Mouse (Mus musculus) Patski (cell line): ENCODE results near the gene Fchsd2. TPM values are rescaled to one million over a fixed set of nuclear protein-coding genes. Genes with fewer than 3 reads are reported as not detected.
A peak's percentile ranks its signal among the peaks of the same experiment; 100 is the strongest.

Source experiments
- ATAC-seq: fragments of 100-300 bp; one replicate; pipeline ENCODE4 v1.8.0; 2021
- CTCF ChIA-PET: fragments of 350-600 bp; sonication (Branson Sonifier 250); formaldehyde crosslinking; loops from one replicate; lab custom pipeline; 2022; ENCODE audit warnings: inconsistent platforms; lab: Charles Lee
- POLR2A ChIA-PET: fragments of 350-600 bp; sonication (Branson Sonifier 250); formaldehyde crosslinking; loops from one replicate; lab custom pipeline; 2022; ENCODE audit warnings: antibody characterized with exemption, inconsistent platforms; lab: Charles Lee
- DNase-seq: peaks from one replicate; pipeline ENCODE4 v3.0.0-alpha.2; 2011; ENCODE audit warnings: low read depth, low spot score
- H3K27me3 ChIP-seq: fragments of 371-371 bp; one replicate; pipeline ENCODE4 v1.5.1; 2021
- CTCF ChIP-seq: fragments of 100-300 bp; IDR thresholded peaks from one replicate; pipeline ENCODE4 v1.5.1; 2021
- in situ Hi-C: fragments of 300-500 bp; cut with MboI; formaldehyde crosslinking; loops from 3 replicates; pipeline ENCODE4 v1.11.1; 2018; ENCODE audit warnings: low pct_unique_long_range_greater_than_20kb, mixed read lengths
- polyA plus RNA-seq: library from polyadenylated mRNA; unstranded; gene quantifications from one replicate; pipeline ENCODE4 v1.2.3, GENCODE M21; 2021

Fchsd2 gene
- polyA plus RNA-seq, 1 experiment from 2014 or later, result 14.0 TPM

DNA sequence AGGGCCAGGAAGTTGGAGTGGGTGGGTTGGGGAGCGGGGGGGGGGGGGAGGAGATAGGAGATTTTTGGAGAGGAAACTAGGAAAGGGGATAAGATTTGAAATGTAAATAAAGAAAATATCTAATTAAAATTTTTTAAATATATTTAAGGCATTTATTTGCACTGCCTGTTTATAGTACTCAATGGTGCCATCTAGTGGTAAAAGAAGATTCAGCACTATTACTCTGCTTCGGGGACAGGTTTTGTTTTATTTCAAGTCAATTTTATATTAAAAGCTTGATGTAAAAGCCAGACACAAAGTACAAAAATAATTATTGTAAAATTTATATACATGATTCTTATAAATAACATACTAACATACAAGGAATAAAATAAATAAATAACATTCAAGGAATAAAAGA is 138.8 kb downstream of the Fchsd2 start:
- ATAC-seq (no peak), DNase-seq (no peak)
- in situ Hi-C loops, result loop anchor here (5.0 kb wide), 2 partner anchors 114 to 164 kb away; no protein-coding TSS in a partner anchor
- H3K27me3 ChIP-seq, result no peaks in the 10 kb centered on the region
- ChIA-PET POLR2A (no interaction called here), CTCF (interaction anchor here (1.0 to 2.1 kb wide), 10 partner anchors 10 to 170 kb away, joined by 3 to 10 read pairs (median 4); no protein-coding TSS in a partner anchor)
- TF ChIP-seq CTCF, result peak; percentile 47

DNA sequence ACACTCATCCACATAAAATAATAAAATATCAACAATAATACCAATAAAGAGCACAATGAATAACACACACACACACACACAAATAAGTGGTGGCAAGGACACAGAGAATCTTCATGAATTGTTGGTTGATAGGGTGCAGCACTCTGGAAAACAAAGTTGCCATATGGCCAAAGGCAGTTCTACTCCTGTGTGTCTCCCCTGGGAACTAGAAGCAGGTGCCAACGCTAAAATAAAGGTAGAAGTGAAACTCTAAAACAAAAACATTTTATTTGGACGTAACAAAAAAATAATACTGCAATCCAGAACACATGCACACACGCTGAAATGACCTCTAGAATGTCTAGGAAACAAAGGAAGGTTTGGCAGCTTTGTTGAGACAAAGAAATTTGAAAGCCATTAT is 140.1 kb downstream of the Fchsd2 start:
- ChIA-PET POLR2A (no interaction called here), CTCF (interaction anchor here (0.6 kb wide), 1 partner anchor 32 kb away, joined by 3 read pairs; no protein-coding TSS in a partner anchor)
- no peak for TF ChIP-seq CTCF
- H3K27me3 ChIP-seq, result no peaks in the 10 kb centered on the region
- DNase-seq (no peak), ATAC-seq (no peak)
- in situ Hi-C loops, result loop anchor here (5.0 kb wide), 2 partner anchors 115 to 165 kb away; no protein-coding TSS in a partner anchor

DNA sequence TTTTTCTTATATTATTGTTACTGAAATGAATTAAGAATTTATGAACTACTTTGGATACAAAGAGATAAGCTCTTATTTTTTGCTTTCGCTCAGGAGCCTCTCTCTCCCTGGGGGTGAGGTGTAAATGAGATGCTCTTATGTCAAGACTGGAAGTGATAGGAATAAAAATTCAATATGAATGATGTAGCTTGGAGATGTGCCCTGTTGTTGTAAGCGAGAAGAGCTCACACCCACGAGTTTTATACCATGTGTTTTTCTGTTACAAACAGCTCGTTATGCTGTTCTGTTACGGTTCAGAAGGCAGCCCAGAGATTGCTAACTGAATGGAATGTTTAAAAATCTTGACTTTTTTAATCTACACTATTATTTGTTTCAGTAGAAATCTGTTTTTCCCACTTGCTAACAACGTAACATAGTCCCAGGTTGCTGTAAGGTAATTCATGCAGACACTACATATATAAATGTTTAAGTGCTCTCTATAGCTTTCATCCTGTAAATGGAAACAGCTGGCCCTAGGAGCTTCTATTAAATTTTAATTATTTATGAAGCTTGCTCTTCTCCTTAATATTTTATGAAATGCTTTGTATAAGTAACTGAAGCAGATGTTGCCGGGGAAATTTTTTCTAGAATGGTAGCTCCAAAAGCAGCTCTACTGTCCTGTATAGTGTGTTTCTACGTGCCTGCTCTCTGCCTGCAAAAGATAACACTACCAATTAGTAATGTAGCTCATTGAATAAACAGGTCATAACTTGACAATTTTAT is 144.2 kb downstream of the Fchsd2 start:
- ATAC-seq (no peak), DNase-seq (no peak)
- ChIA-PET POLR2A (no interaction called here), CTCF (interaction anchor here (1.3 to 1.7 kb wide), 4 partner anchors 9 to 293 kb away, joined by 3 to 10 read pairs (median 4); no protein-coding TSS in a partner anchor)
- no peaks in the 10 kb centered on the region for H3K27me3 ChIP-seq
- TF ChIP-seq CTCF, result no peak
- in situ Hi-C loops, result no loop called here

DNA sequence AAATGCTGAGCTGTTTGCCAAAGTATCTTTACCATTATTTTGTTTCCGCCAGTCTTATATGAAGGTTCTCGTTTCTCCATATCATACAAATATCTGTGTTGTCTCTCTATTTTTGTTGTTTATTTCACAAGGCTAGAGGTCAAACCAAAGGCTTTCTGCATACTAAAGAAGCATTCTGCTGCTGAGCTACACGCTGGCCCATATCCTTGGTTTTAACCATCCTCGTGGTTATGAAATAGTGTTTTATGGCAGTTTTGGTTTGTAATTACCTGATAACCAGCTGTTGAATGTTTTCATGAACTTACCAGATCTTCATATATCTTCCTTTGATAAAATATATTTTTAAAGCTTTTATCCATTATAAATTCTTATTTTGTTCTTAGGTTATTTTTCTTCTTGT is 156.1 kb downstream of the Fchsd2 start:
- ChIA-PET CTCF (interaction anchor here (1.1 kb wide), 1 partner anchor 17 kb away, joined by 3 read pairs; no protein-coding TSS in a partner anchor), POLR2A (no interaction called here)
- ATAC-seq (no peak), DNase-seq (no peak)
- in situ Hi-C loops, result no loop called here
- no peaks in the 10 kb centered on the region for H3K27me3 ChIP-seq
- TF ChIP-seq CTCF, result no peak

GRCm38 (mm10) chr7:101249173-101249572 is 156.5 kb downstream of the Fchsd2 start:
- DNase-seq (no peak), ATAC-seq (no peak)
- TF ChIP-seq CTCF, result no peak
- no peaks in the 10 kb centered on the region for H3K27me3 ChIP-seq
- CTCF ChIA-PET, result interaction anchor here (0.8 to 1.1 kb wide), 2 partner anchors 18 to 61 kb away, joined by 3 read pairs; no protein-coding TSS in a partner anchor
- POLR2A ChIA-PET, result no interaction called here
- in situ Hi-C loops, result no loop called here

DNA sequence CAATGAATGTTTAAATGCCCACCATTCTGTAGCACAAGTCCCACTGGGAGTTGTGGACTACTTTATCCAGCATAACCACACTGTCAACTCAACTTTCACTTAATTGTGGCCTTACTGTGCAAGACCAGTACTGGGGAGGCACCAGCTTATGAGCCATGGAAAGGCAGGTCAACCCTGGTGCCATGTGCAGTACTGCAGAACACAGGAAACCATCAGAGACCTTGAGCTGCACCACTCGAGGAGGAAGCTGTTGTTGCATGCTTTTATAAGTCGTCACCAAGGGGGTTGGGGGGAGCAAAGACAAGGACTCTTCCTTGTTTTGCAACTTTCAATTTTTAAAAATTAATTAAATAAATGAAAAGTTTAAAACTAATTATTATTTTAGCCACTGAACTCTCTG is 160.4 kb downstream of the Fchsd2 start:
- ATAC-seq (no peak), DNase-seq (no peak)
- POLR2A ChIA-PET, result no interaction called here
- CTCF ChIA-PET, result no interaction called here
- TF ChIP-seq CTCF, result no peak
- in situ Hi-C loops, result no loop called here
- H3K27me3 ChIP-seq, result no peaks in the 10 kb centered on the region

- TF ChIP-seq CTCF, result no peak
- ChIA-PET CTCF (interaction anchor here (1.6 kb wide), 1 partner anchor 197 kb away, joined by 4 read pairs; no protein-coding TSS in a partner anchor), POLR2A (interaction anchor here (0.6 kb wide), 2 partner anchors 24 to 237 kb away, joined by 3 to 5 read pairs; no protein-coding TSS in a partner anchor)
- in situ Hi-C loops, result no loop called here
- no peaks in the 10 kb centered on the region for H3K27me3 ChIP-seq
- no peak for DNase-seq
- no peak for ATAC-seq
These were observed 165.8 kb downstream of the Fchsd2 start for GRCm38 (mm10) chr7:101258482-101258881.

- in situ Hi-C loops, result no loop called here
- CTCF ChIA-PET, result interaction anchor here (1.4 kb wide), 1 partner anchor 10 kb away, joined by 3 read pairs; no protein-coding TSS in a partner anchor
- no peak for DNase-seq
- no peak for TF ChIP-seq CTCF
- no peak for ATAC-seq
- H3K27me3 ChIP-seq, result no peaks in the 10 kb centered on the region
- POLR2A ChIA-PET, result no interaction called here
These were observed 169.4 kb downstream of the Fchsd2 start for GRCm38 (mm10) chr7:101261941-101262546.

- no peaks in the 10 kb centered on the region for H3K27me3 ChIP-seq
- ChIA-PET POLR2A (no interaction called here), CTCF (interaction anchor here (1.5 kb wide), 1 partner anchor 10 kb away, joined by 4 read pairs; no protein-coding TSS in a partner anchor)
- DNase-seq, result no peak
- no peak for TF ChIP-seq CTCF
- ATAC-seq, result no peak
- in situ Hi-C loops, result no loop called here
These were observed 170.8 kb downstream of the Fchsd2 start for GRCm38 (mm10) chr7:101263511-101263910.

- DNase-seq, result no peak
- POLR2A ChIA-PET, result no interaction called here
These were observed 175.0 kb downstream of the Fchsd2 start for GRCm38 (mm10) chr7:101267457-101268259.

More at GRCm38 (mm10) chr7:101267457-101268259, 175.0 kb downstream of the Fchsd2 start:
- H3K27me3 ChIP-seq, result no peaks in the 10 kb centered on the region
- in situ Hi-C loops, result no loop called here
- CTCF ChIA-PET, result no interaction called here
- no peak for TF ChIP-seq CTCF
- no peak for ATAC-seq
